Mouse (Mus musculus) kidney, adult 18-20 months (tissue): ENCODE data around the gene Flrt1.
"Not testable (repeated sequence)": the region's sequence is repeated elsewhere in the genome, so short reads cannot be mapped to it uniquely, and the experiment has no call there.

Source experiments
- DNase-seq: peaks from one replicate; pipeline ENCODE4 v3.0.0; 2021

Flrt1 gene

GRCm38 (mm10) chr19:7102039-7102438 is 3.5 kb downstream of the Flrt1 start:
- DNase-seq, result no peak

- DNase-seq, result no peak
Observed at GRCm38 (mm10) chr19:7099620-7100155, 5.8 kb downstream of the Flrt1 start.

- DNase-seq, result no peak
Observed at GRCm38 (mm10) chr19:7092756-7093155, 12.8 kb downstream of the Flrt1 start.

- DNase-seq, result no peak
Observed at GRCm38 (mm10) chr19:7091448-7092050, 14.0 kb downstream of the Flrt1 start.

- no peak for DNase-seq
Observed at GRCm38 (mm10) chr19:7090369-7091064, 15.0 kb downstream of the Flrt1 start.

- no peak for DNase-seq
Observed at GRCm38 (mm10) chr19:7089842-7090251, 15.7 kb downstream of the Flrt1 start.

- no peak for DNase-seq
Observed at GRCm38 (mm10) chr19:7089050-7089449, 16.5 kb downstream of the Flrt1 start.

GRCm38 (mm10) chr19:7088558-7088957 is 17.0 kb downstream of the Flrt1 start:
- DNase-seq, result no peak

- DNase-seq, result no peak
Observed at GRCm38 (mm10) chr19:7084734-7085133, 20.8 kb downstream of the Flrt1 start.

GRCm38 (mm10) chr19:7083035-7083794 is 22.3 kb downstream of the Flrt1 start:
- no peak for DNase-seq

- no peak for DNase-seq
Observed at GRCm38 (mm10) chr19:7081516-7082266, 23.8 kb downstream of the Flrt1 start.

GRCm38 (mm10) chr19:7078271-7078670 is 27.3 kb downstream of the Flrt1 start:
- no peak for DNase-seq

GRCm38 (mm10) chr19:7077666-7078065 is 27.9 kb downstream of the Flrt1 start:
- no peak for DNase-seq

- DNase-seq, result not testable (repeated sequence)
Observed at GRCm38 (mm10) chr19:7075336-7075735, 30.2 kb downstream of the Flrt1 start.

- DNase-seq, result no peak
Observed at GRCm38 (mm10) chr19:7073997-7074781, 31.3 kb downstream of the Flrt1 start.

GRCm38 (mm10) chr19:7072221-7072620 is 33.3 kb downstream of the Flrt1 start:
- DNase-seq, result peak; percentile 54

GRCm38 (mm10) chr19:7070775-7071174 is 34.8 kb downstream of the Flrt1 start:
- DNase-seq, result no peak

- no peak for DNase-seq
Observed at GRCm38 (mm10) chr19:7069781-7070763, 35.5 kb downstream of the Flrt1 start.

GRCm38 (mm10) chr19:7068661-7069531 is 36.6 kb downstream of the Flrt1 start:
- no peak for DNase-seq

GRCm38 (mm10) chr19:7068136-7068535 is 37.4 kb downstream of the Flrt1 start:
- DNase-seq, result peak; percentile 83
